Comparison of ENCODE assay signal across 7 mouse cellular contexts in the genomic region with DNA sequence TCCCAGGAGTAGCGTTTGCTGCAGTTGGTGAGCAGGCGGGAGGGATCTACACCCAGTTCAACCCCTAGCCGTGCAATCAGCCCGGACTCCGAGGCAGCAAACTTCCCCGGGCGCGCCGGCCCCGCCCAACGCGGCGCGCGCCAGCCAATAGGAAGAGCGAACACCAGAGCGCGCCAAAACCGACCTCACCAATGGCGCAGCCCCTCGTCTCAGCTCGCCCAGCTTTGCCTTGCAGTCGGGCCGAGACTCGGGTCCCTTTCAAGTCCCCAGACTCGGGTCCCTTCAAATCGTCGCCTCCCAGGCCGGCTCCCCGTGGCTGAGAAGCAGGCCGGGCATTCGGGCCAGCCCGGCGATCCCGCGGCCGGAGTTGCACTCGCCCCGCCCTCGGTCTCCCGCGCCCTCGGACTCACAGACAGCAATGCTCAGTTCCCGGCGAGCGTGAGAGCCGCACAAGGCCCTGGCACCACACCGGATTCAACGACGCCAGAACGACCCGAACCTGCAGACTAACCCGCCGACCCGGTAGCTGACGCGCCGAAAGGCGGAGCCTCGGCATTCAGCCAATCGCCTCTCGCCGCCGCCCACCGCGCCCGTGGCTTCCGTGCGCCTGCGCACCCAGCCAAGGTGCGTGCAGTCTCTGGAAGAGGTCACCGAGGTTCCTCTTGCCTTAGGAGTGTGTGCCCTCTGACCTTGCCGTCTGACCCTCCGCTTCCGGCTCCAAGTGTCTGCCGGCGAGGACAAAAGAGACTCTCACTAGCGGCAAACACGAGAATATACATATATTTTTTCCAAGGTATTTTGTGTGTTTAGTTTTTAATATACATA. TPM values are rescaled to one million over a fixed set of nuclear protein-coding genes. Genes with fewer than 3 reads are reported as not detected.
DNase-seq lines count a peak whose midpoint lies in the region; ATAC-seq lines count a peak whose summit lies in the region.

Gmnn (minus strand) TSS at position 521 of the 825 bp plus-strand sequence.

- H3K4me2 ChIP-seq in intestine, embryonic 16.5 days (ENCODE audit: low read depth, low read length): peak within 1 kb of the TSS; percentile 73
- peak within 1 kb of the TSS; percentile 48 for H3K4me2 ChIP-seq in midbrain, embryonic 11.5 days

- H3K9me3 ChIP-seq in intestine, embryonic 16.5 days (ENCODE audit: control insufficient read depth, low read length): no peaks in the 10 kb centered on the region
- H3K9me3 ChIP-seq in midbrain, embryonic 11.5 days (ENCODE audit: control insufficient read depth, low read length): no peaks in the 10 kb centered on the region

- H3K4me1 ChIP-seq in intestine, embryonic 16.5 days (ENCODE audit: control insufficient read depth, insufficient read depth, low read length): peaks cover 11% of the 10 kb centered on the region
- peaks cover 8% of the 10 kb centered on the region for H3K4me1 ChIP-seq in midbrain, embryonic 11.5 days (ENCODE audit: control insufficient read depth, insufficient read depth, low read length)

- peak; percentile 93 for DNase-seq in adrenal gland, adult 2 months
- peak; percentile 82 for DNase-seq in embryo, embryonic 11.5 days (ENCODE audit: low read depth, low spot score)
- DNase-seq in gastrocnemius, postnatal 4 days (ENCODE audit: low spot score in 2 of 2): peak; percentile 72 to 87
- peak; percentile 77 to 84 for DNase-seq in left cerebral cortex, postnatal 36 days (ENCODE audit: low spot score in 2 of 2)
- peak; percentile 99 for DNase-seq in midbrain, embryonic 11.5 days (ENCODE audit: low spot score, missing footprints)
- DNase-seq in skeletal muscle tissue, adult 2 months (ENCODE audit: low read depth, low spot score): peak; percentile 79

- under 1% methylated on average over 79 of the region's 79 CpGs for WGBS in intestine, embryonic 16.5 days
- under 1% methylated on average over 77 of the region's 79 CpGs for WGBS in midbrain, embryonic 11.5 days

- no peaks in the 10 kb centered on the region for H3K36me3 ChIP-seq in intestine, embryonic 16.5 days (ENCODE audit: control insufficient read depth, insufficient read depth, low read length)
- H3K36me3 ChIP-seq in midbrain, embryonic 11.5 days (ENCODE audit: control insufficient read depth, insufficient read depth, low read length): no peaks in the 10 kb centered on the region; the same call in 1 of the 2 replicates

- peak within 1 kb of the TSS; percentile 87 for H3K9ac ChIP-seq in intestine, embryonic 16.5 days (ENCODE audit: low read depth, low read length)
- peak within 1 kb of the TSS; percentile 84 for H3K9ac ChIP-seq in midbrain, embryonic 11.5 days (ENCODE audit: low read length)

- no peaks in the 10 kb centered on the region for H3K27me3 ChIP-seq in intestine, embryonic 16.5 days (replicated peaks; ENCODE audit: control insufficient read depth, insufficient read depth, low read length)
- no peaks in the 10 kb centered on the region for H3K27me3 ChIP-seq in midbrain, embryonic 11.5 days (ENCODE audit: control insufficient read depth, insufficient read depth, low read length)

- H3K4me3 ChIP-seq in intestine, embryonic 16.5 days (ENCODE audit: low read length): peak within 1 kb of the TSS; percentile 98
- peak within 1 kb of the TSS; percentile 73 for H3K4me3 ChIP-seq in midbrain, embryonic 11.5 days (ENCODE audit: low read depth, low read length)

- intact Hi-C loops in left cerebral cortex, postnatal 36 days (cut with DNase I): no loop called here

- peak; percentile 99 for ATAC-seq in intestine, embryonic 16.5 days
- peak; percentile 98 for ATAC-seq in midbrain, embryonic 11.5 days (ENCODE audit: low FRiP score)

- H3K27ac ChIP-seq in intestine, embryonic 16.5 days (ENCODE audit: low read length): peak within 1 kb of the TSS; percentile 94
- peak within 1 kb of the TSS; percentile 88 for H3K27ac ChIP-seq in midbrain, embryonic 11.5 days (ENCODE audit: low read depth, low read length)

RNA-seq across cellular contexts. Expression of gene Gmnn, which starts in this region (rescaled TPM):
- total RNA-seq in adrenal gland, adult 2 months (2021): 10 to 100 TPM in 1 of 2 experiments, 1 to 10 TPM in 1; 4.4 to 12.1 TPM
- 0.85 TPM in 1 of 2 replicates, not detected in the other for polyA plus RNA-seq in adrenal gland, adult 2 months (2012; rRNA removed)
- 10 to 100 TPM; 10.2 to 11.7 TPM for total RNA-seq in gastrocnemius, postnatal 4 days (2021)
- polyA plus RNA-seq in intestine, embryonic 16.5 days (2015; fragmentation: Nextera tagmentation; extraction: Ambion mirVana): 81.9 and 90.3 TPM in 2 replicates
- total RNA-seq in left cerebral cortex, postnatal 36 days (2021): 1 to 10 TPM; 3.1 to 5.0 TPM
- polyA plus RNA-seq in midbrain, embryonic 11.5 days (2014; fragmentation: Nextera tagmentation; extraction: Ambion mirVana): 145 and 152 TPM in 2 replicates

Comparison
In these comparisons a context has a peak if more than half of its experiments do, and no peak if none do; other contexts are left out.
1. Peak in every context shown above with its lines: DNase-seq, ATAC-seq, H3K4me3 ChIP-seq and H3K27ac ChIP-seq.
2. RNA of gene Gmnn (polyA plus RNA-seq): 145 to 152 TPM in midbrain, embryonic 11.5 days and 81.9 to 90.3 TPM in intestine, embryonic 16.5 days; 0.85 TPM in adrenal gland, adult 2 months; every median in the first group is over 10 times any median in the second.